Mouse (Mus musculus) B cell, adult 2 months (primary cell): ENCODE measurements around the gene Ppp1r14b.
"Not testable (repeated sequence)": the region's sequence is repeated elsewhere in the genome, so short reads cannot be mapped to it uniquely, and the experiment has no call there.

Experiments
- DNase-seq, 2 experiments: peaks; one replicate each; pipeline ENCODE4 v3.0.0; 2022

Gene Ppp1r14b

GRCm38 (mm10) chr19:6977759-6978638 is 3.2 kb downstream of the Ppp1r14b start:
- no peak for DNase-seq

GRCm38 (mm10) chr19:6978639-6978974 is 3.8 kb downstream of the Ppp1r14b start:
- DNase-seq: no peak

GRCm38 (mm10) chr19:6979001-6979479 is 4.3 kb downstream of the Ppp1r14b start:
- peak in 1 of 2 experiments; percentile 25 for DNase-seq

GRCm38 (mm10) chr19:6979486-6980380 is 5.0 kb downstream of the Ppp1r14b start:
- peak; percentile 100 for DNase-seq

GRCm38 (mm10) chr19:6980381-6981093 is 5.8 kb downstream of the Ppp1r14b start, which contains the start of gene Fkbp2:
Gene Fkbp2, minus strand, starts transcription at chr19:6980501.
- peak; percentile 98 to 99 for DNase-seq

- DNase-seq: no peak
Observed at GRCm38 (mm10) chr19:6981465-6981864, 6.7 kb downstream of the Ppp1r14b start.

GRCm38 (mm10) chr19:6983621-6984020 is 8.9 kb downstream of the Ppp1r14b start:
- no peak for DNase-seq

GRCm38 (mm10) chr19:6985300-6985699 is 10.5 kb downstream of the Ppp1r14b start:
- no peak for DNase-seq

- no peak for DNase-seq
Observed at GRCm38 (mm10) chr19:6985951-6986708, 11.4 kb downstream of the Ppp1r14b start.

- peak; percentile 60 to 62 for DNase-seq
Observed at GRCm38 (mm10) chr19:6987061-6987903, 12.5 kb downstream of the Ppp1r14b start, which contains the start of gene Vegfb. Gene Vegfb, minus strand, starts transcription at chr19:6987651.

- DNase-seq: no peak
Observed at GRCm38 (mm10) chr19:6987904-6988285, 13.1 kb downstream of the Ppp1r14b start.

- DNase-seq: no peak
Observed at GRCm38 (mm10) chr19:6989251-6989650, 14.5 kb downstream of the Ppp1r14b start.

- no peak for DNase-seq
Observed at GRCm38 (mm10) chr19:6990712-6991111, 15.9 kb downstream of the Ppp1r14b start.

- DNase-seq: not testable (repeated sequence)
Observed at GRCm38 (mm10) chr19:6991166-6991565, 16.4 kb downstream of the Ppp1r14b start.

- peak; percentile 95 to 96 for DNase-seq
Observed at GRCm38 (mm10) chr19:6992011-6992858, 17.5 kb downstream of the Ppp1r14b start, which contains the start of gene Dnajc4. Gene Dnajc4, minus strand, starts transcription at chr19:6992572.

GRCm38 (mm10) chr19:6993011-6993770 is 18.4 kb downstream of the Ppp1r14b start:
- DNase-seq: no peak

- no peak for DNase-seq
Observed at GRCm38 (mm10) chr19:6994002-6994401, 19.2 kb downstream of the Ppp1r14b start.

GRCm38 (mm10) chr19:6994489-6994888 is 19.7 kb downstream of the Ppp1r14b start:
- DNase-seq: no peak
